Mouse (Mus musculus) liver, adult (tissue): Measurements from ENCODE around the gene Tnik.

Experiments
- GATA4 ChIP-seq: IDR thresholded peaks from 2 replicates; pipeline ENCODE4 v1.6.1; 2014; ENCODE audit warnings: mild to moderate bottlenecking, low read length; ENCODE audit not compliant: insufficient replicate concordance

Tnik gene

DNA sequence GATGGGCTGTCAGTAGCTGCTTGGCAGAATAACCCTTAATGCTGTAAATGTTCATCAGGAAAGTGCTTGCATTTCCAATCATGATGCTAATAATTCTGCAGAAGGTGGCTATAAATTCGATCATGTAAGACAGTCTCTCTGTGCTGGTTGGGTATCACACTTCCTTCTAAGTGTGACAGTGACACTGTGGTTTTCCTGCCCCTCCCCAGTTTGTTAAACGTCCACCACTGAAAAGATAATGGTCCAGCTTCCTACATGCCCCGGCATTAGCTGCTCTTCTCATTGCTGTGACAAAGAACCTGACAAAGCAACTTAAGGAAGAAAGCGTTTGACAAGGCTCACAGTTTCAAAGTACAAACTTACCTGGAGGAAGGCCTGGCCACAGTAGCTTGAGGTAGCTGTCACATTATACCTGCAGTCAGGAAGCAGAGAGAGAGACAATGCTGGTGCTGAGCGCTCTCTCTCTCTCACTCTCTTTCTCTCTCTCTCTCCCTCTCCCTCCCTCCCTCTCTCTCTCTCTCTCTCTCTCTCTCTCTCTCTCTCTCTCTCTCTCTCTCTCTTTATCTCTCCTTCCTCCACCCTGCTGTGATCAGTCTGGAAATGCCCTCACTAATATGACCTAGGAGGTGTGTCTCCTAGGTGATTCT lies 18.6 kb upstream of the Tnik start:
- no peak for TF ChIP-seq GATA4

DNA sequence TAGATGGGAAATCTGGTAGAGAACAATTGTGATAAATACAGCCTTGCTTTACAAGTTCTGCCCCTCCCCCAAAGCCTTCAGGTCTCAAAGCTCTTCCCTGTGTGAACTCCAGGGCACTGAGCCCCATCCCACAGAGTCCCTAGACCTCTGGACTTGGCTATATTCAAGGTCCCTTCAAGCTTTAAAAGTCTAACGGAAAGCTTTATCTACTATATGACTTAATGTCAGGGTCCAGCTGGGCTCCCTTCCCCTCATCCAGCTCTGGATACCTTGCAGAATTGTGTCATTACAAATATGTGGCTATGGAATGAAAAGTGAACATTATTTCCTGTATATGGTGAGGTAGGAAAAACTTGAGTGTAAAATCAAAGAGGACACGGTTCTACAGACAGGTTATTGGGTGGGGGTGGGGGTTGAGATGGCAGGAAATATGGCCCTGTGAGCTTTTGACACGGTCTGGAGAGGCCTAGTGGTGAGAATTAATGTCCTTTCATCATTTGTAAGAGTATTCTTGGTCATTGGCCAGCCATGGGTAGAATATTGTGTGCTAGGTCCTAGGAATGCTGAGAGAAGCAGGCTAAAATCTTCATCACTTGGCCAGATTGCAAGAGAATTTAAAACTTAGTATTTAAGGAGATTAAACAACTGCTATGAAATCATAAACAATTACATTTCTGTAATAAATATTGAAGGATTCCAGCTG lies 14.6 kb upstream of the Tnik start:
- no peak for TF ChIP-seq GATA4

DNA sequence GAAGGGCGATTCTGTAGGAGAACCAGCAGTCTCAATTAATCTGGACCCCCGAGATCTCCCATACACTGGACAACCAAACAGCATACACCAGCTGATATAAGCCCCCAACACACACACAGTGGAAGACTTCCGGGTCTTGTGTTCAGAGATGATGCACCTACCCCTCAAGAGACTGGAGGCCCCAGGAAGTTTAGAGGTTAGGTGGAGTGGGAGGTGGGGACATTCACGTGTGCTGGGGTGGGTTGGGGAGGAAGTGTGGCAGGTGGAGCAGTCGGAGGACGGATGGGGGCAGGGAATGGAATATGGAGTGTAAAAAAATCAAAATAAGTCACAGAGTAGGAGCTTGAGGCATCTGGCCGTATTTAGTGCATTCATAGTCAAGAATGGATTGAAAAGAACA lies 7.3 kb upstream of the Tnik start:
- no peak for TF ChIP-seq GATA4

- no peak for TF ChIP-seq GATA4
Measured at GRCm38 (mm10) chr3:28262371-28263001, 528 bp upstream of the Tnik start.

GRCm38 (mm10) chr3:28263948-28264840 lies 1.2 kb downstream of the Tnik start:
- no peak for TF ChIP-seq GATA4

GRCm38 (mm10) chr3:28264841-28265150 lies 1.8 kb downstream of the Tnik start:
- no peak for TF ChIP-seq GATA4

DNA sequence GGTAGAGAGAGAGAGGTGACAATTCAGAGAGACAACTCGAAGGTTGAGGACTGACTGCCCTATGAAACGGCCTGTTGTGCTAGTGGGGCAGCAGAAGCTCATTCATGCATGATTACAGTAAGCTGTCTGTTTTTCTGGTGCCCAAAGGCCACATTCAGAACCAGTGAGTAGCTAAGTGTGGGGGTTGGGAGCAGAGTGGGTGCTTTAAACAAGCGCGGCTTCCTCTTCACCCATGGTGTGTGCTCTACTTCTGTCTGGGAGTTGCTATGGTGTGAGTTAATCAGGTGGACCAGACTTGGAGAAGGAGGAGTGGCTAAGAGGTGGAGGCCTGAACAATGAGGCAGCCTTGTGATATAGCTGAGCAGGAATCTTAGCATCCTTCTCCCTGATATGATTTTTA lies 2.2 kb downstream of the Tnik start:
- TF ChIP-seq GATA4 = no peak

- no peak for TF ChIP-seq GATA4
Measured at GRCm38 (mm10) chr3:28265656-28266055, 2.6 kb downstream of the Tnik start.

DNA sequence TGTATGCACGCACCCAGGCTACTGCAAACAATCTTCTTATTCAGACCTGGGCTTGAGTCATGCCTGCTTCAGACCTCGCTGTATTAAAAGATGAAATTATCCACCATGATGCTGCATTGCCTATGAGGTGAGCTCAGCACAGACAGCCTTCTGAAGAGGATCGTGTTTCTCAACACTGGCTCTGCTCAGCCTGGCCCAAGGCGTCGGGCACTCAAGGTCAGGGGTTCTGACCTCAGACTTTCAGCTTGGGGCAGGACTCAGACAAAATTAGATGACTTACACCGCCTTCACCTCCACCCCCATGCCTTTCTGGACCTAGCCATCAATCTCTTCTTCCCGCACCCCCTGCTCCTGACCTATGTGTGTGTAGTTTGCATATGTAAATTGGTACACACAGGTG lies 4.2 kb downstream of the Tnik start:
- TF ChIP-seq GATA4 = no peak

GRCm38 (mm10) chr3:28269716-28270115 lies 6.7 kb downstream of the Tnik start:
- no peak for TF ChIP-seq GATA4

GRCm38 (mm10) chr3:28271884-28272283 lies 8.9 kb downstream of the Tnik start:
- TF ChIP-seq GATA4 = no peak

DNA sequence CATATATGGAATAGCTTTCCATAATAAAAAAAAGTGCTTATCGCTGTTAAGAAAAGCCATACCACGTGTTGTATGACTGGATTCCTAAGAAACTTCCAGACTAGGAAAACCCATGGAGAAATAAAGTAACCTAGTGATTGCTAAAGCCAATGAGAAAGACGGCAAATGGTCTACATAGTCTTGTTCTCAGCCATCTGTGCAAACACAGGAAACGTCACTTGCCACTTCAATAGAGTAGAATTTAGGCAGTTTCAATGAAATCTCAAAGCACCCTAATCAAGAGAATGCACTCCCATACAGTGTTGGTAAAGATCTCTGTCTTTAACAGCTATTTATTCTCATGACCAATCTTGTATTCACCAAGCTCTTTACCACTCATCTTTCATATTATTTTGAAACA lies 11.7 kb downstream of the Tnik start:
- TF ChIP-seq GATA4 = no peak

- no peak for TF ChIP-seq GATA4
Measured at GRCm38 (mm10) chr3:28289693-28290092, 26.7 kb downstream of the Tnik start.

GRCm38 (mm10) chr3:28301378-28301777 lies 38.4 kb downstream of the Tnik start:
- TF ChIP-seq GATA4 = peak; percentile 90

- TF ChIP-seq GATA4 = no peak
Measured at GRCm38 (mm10) chr3:28303915-28304314, 40.9 kb downstream of the Tnik start.

DNA sequence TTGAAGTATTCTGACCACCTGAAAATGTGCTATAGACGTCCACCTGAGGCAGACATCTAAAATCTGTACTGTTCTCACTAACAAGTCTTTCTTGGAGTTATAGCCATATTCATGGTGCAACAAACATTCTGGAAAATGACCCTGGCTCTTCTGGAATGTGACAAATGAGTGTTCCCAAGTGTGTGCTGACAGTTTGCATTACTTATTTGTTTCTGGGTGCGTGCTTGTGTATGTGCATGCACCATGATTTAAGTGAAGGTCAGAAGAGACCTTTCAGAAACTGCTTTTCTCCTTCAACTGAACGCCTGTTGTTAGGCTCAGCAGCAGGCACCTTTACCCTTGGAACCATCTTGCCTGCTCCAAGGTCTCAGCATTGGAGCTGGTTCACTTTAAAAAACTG lies 43.8 kb downstream of the Tnik start:
- TF ChIP-seq GATA4 = no peak
